Mouse (Mus musculus): ENCODE measurements around the gene Pth2.
"Not testable (repeated sequence)": the region's sequence is repeated elsewhere in the genome, so short reads cannot be mapped to it uniquely, and the experiment has no call there.

Pth2 gene

DNA sequence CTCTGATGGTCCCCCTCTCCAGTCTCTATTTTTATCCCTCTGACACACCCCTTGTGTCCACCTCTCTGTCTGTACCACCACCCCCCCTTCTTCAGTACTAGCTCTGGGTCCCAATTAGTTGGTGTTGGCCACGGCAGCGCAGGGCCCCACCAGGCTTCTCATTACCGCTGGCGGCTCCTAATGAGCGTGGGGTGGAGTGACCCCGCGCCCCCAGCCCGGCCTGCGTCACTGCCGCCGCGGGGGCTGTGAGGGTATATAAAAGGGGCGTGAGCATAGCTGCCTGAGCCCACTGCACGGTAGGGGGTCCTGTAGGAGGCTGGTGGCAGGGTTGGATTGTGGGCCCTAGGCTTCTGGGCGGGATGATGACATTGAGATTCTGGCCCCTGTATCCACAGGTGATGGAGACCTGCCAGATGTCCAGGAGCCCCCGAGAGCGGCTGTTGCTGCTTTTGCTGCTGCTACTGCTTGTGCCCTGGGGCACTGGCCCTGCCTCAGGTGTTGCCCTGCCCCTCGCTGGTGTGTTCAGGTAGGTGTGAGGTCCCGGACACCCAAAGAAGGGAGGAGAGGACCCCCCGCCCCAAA is at the start of gene Pth2:
Gene Pth2, plus strand, starts transcription at position 100 of the 582 bp plus-strand sequence.
- DNase-seq (ENCODE audit: extremely low spot score, low spot score): no peak

DNA sequence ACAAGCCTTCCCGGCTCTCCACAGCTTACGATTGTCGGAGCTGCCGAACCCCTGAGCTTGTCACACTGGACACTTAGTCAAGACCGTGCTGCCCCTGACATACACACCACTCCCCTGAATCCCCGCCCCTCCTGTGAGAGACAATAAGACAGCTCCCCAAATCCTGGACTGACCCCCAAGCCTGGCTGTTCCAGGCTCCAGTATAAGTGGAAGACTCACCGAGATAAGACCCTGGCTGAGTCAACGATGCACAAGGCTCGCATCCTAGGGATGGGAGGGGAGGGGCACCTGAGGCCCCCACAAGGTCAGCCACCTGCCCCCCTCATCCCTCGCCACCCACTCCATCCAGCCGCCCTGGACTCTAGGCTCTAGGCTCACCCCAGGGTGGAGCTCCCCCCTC is 48.9 kb upstream of the Pth2 start:
- no peak for DNase-seq (ENCODE audit: extremely low spot score, low spot score)

DNA sequence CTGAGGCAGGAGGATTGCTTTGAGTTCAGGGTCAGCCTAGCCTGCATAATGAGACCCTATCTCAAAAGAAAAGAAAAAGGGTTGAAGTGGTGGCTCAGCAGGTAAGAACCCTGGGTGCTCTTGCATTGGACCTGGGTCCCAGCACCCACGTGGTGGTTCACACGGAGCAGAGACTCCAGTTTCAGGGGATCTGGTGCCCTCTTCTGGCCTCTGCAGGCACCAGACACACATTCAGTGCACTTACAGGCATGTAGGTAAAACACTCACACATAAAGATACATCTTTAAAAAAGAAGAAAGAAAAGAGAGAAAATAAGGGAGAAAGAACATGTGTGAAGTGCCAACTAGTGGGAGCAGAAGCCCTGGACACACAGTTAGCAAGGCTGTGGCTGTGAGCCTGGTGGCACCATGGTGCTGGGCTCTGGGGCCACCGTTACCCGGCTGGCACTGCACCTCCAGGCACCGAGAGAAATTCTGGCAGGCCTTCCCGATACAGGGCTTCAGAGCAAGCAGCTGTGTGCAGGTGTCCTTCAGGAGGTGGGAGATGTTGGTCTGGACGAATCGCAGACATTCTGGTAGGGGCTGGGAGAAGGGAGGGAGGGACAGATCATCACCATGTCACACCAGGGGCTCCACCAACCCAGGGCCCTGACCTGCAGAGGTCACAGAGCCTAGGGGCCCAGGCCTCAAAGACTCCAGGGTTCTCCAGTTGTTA is 47.2 kb upstream of the Pth2 start:
- DNase-seq (ENCODE audit: extremely low spot score, low spot score): no peak

DNA sequence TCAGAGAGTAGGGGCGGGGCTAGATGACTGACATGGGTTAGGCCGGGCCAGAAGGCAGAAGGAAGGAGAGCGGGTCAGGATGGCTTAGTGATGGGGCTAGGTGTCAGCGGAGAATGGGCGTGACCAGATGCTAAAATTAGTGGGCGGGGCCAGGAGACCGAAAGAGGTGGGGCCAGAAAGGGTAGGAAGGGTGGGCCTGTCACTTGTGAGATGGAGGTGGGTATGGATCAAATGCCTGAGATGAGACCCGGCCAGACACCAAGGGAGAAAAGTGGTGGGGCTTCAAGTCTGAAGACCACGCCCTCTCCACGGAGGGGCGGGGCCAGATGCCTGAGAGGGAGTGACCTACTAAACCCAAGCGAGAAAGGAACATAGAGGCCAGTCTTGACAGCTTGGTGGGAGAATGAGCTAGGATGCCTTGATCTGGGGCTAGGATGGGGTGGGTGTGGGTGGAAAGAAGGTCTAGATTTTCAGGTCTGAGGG is 46.2 kb upstream of the Pth2 start:
- DNase-seq (ENCODE audit: extremely low spot score, low spot score): no peak

DNA sequence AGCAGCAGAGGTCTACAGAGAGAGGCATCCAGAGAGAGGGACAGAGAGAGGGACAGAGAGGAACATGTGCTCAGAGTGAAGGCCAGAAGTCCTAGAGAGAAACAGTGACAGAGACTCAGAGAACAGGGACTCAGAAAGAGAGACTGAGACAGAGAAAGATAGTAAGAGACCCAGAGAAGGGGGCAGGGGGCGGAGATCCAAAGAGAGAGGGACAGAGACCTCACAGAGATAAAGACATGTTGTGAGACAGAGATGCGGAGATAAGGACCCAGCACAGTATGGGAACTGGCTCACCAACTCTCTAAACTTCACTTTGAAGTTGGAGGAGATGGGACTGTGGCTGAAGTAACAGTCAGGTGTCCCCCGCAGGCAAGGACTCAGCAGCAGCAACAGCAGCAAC is 45.4 kb upstream of the Pth2 start:
- DNase-seq (ENCODE audit: extremely low spot score, low spot score): no peak

DNA sequence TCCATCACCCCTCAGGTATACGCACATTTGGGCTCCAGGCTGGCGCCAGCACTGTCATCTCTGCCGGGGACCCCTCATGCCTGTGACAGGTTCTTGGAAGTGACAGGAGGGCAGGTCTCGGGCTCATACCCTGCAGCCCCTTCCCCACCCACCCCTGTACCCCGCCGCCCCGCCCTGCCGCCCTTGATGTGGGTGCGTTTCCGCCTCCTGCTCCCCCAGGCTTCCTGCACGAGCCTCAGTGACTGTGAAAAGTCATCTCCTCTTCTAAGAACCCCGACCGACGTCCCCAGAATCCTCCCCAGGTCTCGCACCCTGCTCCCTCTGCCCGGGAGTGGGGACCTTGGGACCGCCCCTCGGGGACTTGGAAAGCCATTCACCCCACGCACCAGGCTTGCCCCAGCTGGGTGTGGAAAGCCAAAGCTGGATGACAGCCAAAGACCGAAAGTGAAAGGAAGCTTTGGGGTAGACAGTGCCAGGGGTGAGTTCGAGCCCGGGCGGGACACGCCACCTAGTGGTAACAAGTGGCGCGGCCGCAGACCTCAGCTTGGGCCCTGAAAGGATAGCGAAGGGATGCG is 44.7 kb upstream of the Pth2 start, which contains the start of the genes Gm45713 and Flt3l:
Gene Gm45713, minus strand, starts transcription at position 239 of the 575 bp plus-strand sequence.
Gene Flt3l, minus strand, starts transcription at position 440 of the 575 bp plus-strand sequence.
- peak; percentile 87 for DNase-seq (ENCODE audit: extremely low spot score, low spot score)

DNA sequence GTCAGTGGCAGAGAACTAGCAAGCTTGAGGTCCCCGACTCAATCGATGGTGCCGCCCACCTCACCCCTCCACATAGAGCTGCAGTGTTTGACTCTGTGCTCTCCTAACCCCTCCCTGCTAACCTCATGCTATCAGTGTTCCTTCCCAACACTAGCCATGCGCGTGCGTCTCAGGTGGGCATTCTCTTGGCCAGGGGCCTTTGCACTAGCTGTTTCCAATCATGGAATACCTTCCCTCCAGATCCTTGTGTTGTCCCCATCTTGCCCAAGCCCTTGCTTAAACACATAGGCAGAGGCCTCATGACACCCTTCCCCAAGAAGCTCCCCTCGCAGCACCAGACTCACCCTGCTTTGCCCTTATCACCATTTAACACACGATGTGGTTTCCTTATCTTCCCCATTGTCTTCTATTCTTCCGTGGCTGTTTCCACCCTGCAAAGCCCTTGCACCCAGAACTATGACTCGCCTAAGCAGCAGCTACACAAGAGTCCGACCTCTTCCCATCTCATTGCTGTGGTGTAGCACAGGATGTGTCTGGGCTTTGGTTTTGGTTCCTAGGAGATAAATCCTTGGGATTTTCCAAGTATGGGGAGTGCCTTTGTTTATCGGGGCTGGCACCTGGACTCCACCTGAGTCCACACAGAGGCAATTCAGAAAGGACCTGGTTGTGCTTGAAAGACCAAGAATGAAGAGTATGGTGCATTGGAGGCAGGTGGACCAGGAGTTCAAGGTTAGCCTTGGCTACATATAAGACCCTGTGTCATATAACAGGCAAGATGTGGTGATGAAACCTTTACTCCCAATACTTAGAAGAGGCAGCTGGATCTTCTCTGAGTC is 43.4 kb upstream of the Pth2 start:
- no peak for DNase-seq (ENCODE audit: extremely low spot score, low spot score)

DNA sequence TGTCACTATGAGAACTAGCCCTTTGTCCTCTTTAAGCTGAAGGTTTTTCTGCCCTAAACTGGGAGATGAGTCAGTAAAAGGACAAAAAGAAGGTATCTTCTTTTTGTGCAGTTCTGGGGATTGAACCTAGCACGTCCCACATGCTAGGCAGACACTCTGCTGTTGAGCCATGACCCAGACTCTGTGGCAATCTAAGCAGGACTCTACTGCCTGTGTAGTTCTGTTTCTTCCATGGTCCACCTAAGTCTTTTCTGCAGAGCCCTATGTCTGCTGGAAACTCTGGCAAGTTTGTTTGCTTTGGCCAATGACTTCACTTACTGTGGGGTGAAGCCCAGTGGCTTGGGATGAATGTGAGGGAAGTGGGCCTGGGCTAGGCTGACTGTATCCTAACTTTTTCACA is 42.4 kb upstream of the Pth2 start:
- DNase-seq (ENCODE audit: extremely low spot score, low spot score): no peak

DNA sequence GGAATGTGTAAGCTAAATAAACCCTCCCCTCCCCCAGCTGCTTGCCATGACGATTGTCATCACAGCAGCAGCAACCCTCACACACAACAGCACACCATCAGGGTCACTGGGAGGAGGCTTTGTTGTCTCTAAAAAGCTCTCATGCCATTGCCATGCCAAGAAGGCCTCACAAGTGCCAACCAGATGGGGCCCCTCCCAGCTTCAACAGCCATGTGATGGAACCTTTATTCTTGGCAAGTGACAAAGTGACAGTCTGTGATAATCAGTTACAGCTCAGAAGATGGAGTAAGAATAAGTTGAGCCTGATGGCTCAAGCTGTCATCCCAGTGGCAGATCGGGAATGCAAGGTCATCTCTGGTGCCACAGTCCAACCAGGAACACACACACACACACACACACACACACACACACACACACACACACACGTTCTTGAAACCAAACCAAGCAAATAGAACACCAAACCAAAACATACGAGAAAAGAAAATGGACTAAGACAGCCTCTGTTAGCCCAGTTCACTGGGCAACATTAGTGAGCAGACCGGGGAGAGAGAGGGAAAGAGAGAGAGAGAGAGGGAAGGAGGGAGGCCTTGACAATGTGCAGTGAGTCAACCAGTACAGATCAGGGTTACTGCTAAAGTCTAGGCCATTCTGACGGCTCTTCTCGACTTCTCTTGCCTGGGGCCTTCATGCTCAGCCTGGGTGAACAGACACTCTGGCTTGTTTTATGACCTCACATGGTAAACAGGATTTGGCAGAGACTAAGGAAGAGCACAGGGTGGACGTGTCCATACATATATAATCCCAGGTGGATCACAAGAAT is 40.7 kb upstream of the Pth2 start:
- no peak for DNase-seq (ENCODE audit: extremely low spot score, low spot score)

DNA sequence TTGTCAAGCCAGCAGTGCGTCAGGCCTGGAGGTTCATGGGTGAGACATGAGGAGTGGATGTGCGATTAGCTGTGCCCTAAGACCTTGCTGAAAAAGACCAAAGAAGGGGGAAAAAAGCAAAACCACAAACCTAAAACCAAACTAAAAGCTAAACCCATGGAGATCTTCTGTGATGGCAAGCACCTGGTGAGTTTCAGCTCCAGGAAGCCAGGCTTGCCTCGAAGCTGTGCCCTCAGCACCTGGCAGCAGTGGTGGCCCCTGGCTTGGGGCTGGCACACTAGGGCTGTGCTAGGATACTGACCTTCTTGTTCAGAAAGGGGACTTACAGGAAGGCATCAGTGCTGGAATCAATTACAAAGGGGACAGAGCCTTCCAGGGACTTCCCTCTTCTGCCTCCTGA is 39.5 kb upstream of the Pth2 start:
- no peak for DNase-seq (ENCODE audit: extremely low spot score, low spot score)

DNA sequence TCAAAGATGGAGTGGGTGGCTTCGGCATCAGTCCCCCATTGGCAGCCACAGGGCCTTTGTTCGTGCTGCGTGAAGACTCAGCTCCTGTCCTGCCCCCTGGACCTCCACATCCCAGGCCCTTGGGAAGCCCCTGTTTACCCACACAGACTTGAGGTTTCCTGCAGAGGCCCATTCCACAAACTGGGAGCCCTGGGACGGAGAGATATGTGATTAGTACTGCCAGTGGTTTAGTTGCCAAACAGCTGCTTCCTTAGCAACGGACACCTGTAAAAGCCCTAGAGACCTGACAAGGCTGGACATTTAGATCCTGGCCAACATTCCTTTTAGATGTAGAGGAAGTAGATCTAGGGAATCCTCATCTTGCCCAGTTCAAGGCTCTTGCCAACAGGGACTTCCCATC is 38.9 kb upstream of the Pth2 start:
- no peak for DNase-seq (ENCODE audit: extremely low spot score, low spot score)

DNA sequence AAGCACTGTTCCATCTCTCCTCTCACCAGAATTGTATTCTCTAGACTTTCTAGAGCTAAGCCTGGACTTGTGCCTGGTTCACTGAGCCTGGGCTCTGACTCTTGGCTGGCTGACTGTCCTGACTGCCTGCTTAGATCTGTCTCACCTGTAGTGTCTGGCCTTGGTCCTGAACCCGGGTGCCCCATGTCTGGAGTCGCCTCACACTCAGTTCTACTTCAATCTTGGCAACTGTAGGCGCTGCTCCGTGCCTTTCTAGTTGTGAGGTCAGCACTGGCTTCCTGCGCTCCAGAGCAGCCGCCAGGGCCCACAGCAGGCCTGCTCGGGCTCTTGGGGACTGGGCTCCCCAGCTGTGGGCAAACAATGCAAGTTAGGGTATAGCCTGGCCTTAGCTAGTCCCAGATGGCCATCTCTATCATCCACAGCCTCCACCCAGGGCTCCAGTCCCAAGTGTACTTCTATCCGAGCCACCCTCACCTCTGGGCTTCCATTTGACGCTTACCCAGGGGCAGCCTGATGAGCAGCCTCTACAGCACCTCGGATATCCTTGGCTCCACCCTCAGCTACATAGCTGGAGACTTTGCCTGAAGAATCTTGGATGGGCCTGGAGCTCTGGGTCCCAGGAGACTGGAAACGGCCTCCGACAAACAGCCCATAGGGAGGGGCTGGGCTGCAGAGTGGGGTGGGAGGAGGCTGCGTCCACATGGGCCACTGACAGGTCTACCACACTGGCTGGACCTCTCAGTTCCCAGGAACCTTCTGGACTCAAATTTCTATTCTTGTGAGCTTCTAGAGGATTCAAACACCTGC is 36.2 kb upstream of the Pth2 start:
- DNase-seq (ENCODE audit: extremely low spot score, low spot score): no peak

DNA sequence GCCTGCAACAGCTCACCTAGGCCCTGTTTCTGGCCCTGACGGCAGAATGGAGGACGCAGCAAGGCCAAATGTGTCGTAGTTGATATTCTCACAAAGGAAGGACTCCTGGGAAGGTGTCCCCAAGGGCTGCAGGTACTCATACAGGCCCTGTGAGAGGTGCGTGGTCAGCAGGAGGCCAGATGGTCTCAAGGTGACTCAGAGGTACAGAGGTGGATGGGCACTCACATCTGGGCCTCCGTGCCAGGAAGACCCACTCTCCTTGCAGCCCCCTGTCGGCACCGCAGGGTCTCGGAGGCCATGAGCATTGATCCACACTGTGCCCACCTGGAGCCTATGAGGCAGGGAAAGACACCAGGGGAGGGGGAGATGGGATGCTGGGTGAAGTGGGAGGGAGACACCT is 35.3 kb upstream of the Pth2 start:
- DNase-seq (ENCODE audit: extremely low spot score, low spot score): no peak

DNA sequence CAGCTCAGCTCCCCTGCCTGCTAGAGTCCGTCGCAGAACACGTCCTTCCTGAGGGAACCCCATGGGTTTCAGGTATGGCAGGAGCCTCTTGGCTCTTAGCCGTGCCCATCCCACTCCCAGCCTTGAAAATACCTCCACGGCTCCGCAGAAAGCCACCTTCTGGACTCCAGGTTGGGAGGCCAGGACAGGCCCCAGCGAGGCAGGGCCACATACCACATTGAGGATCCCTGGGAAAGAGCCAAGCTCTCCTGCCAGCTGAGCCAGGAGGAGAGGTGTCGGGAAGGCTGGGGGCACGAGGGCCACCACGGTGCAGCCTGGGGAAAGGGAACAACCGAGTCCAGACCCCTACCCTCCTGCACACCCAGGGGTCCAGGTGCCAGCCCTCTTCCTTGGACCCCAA is 33.5 kb upstream of the Pth2 start:
- no peak for DNase-seq (ENCODE audit: extremely low spot score, low spot score)

DNA sequence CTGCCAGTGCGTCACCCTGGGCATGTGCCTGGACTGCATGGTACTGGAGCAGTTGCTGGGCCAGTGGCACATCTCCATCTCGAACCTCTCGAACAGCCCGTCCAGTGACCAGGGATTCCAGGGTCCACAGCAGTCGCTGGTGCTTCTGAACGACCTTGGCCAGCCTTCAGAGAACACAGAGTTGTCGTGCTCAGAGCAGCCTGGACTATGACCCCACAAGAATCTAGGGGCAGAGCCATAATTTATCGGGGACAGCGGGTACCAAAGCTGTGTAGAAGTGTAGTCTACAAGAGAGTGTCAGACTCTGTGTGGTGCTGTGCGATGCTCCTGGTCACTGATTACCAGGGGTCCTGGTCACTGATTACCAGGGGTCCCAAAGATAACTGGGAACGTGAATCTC is 32.9 kb upstream of the Pth2 start:
- DNase-seq (ENCODE audit: extremely low spot score, low spot score): no peak

DNA sequence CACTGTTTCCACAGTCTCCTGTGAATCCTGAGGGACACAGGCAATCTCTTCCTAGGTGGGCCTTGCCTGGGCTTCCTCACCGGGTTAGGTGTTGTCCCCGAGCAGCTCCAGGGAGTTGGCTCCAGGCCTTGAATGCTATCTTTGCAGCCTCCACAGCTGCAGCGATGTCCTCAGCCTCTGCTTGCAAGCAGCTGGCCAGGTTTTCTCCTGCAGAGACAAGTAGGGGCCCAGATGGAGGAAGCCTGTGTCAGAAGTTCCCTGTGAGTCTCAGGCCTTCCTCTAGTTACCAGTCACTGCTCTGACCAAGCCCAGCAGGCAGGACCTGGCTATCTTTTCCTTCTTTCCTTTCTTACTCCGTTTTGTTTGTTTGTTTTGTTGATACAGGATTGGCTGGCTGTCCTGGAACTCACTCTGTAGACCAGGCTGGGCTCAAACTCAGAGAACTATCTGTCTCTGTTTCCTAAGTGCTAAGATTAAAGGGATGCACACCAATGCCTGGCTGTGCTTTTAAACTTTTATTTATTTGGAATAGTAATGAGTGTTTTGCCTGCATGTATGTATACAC is 32.2 kb upstream of the Pth2 start:
- no peak for DNase-seq (ENCODE audit: extremely low spot score, low spot score)

DNA sequence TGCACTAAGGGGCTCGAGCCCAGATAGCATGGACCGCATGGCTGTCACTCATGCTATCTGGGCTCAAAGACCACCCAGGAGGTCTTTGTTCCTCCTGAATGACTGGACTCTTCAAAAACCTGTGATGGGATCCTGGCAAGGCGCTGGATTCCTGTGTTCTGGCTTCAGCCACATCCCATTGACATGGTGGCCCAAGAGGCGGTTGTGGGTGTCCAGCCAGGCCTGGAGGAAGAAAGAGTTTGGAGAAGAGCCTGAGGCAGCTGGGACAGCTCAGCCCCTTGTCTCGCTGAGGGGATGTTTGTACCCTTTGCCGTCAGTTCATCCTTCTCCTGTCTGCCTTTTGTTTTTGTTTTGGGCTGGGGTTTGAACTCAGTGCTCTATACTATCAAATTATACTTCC is 31.2 kb upstream of the Pth2 start:
- DNase-seq (ENCODE audit: extremely low spot score, low spot score): no peak

DNA sequence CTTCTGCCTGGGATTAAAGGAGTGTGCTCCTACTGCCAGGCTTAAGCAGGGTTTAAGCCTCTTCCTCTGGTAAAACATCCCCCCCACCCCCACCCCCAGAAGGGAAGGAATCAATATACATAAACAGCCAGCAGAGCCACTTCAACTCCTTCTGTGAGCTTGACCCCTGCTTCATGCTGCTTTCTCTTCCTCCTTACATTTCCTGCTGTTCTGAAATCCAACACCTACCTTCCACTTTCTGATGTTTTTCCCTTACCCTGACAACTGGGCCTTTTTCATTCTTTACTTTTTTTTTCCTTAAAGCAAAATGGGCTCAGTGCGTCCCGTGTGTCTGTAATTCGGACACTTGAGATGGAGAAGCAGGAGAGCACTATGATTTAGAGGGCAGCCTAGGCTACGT is 30.5 kb upstream of the Pth2 start:
- no peak for DNase-seq (ENCODE audit: extremely low spot score, low spot score)

DNA sequence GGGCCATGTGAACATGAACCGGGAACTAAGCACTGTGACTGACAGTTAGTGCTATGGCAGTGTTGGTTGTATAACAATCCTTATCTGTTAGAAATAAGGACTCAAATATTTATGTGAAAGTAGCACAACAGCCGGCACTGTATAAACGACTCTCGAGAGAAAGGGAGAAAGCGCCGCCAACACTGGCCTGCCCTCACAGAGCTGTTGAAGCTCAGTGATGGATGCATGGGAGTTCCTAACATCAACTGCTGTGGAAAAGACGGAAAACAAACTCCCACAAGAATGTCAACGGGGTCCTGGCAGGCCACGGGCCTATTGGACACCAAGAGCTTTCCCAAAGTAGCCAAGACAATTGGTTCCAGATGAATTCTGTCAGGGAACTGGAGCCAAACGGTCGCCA is 29.5 kb upstream of the Pth2 start:
- DNase-seq (ENCODE audit: extremely low spot score, low spot score): peak; percentile 21

DNA sequence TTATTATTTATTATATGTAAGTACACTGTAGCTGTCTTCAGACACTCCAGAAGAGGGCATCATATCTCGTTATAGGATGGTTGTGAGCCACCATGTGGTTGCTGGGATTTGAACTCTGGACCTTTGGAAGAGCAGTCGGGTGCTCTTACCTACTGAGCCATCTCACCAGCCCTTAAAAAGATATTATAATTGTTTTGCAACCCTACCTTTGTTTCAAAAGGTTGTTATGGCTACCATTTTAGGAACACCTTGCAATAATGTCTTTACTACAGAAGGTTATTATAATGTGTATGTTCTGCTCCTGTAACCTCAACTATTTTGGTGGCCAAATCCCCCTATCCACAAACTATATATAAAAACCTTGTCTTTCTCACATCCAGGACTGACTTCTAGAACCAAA is 27.7 kb upstream of the Pth2 start:
- not testable (repeated sequence) for DNase-seq (ENCODE audit: extremely low spot score, low spot score)

All from neural tube, embryonic 10.5 days (tissue).